Mouse (Mus musculus): ENCODE results near the gene Tsc22d2. TPM values are rescaled to one million over a fixed set of nuclear protein-coding genes. Genes with fewer than 3 reads are reported as not detected.
A peak's percentile ranks its signal among the peaks of the same experiment; 100 is the strongest.

Gene Tsc22d2
- polyA plus RNA-seq, 1 experiment from 2014 or later: 13.6 TPM

GRCm38 (mm10) chr3:58415884-58416725 lies 1.6 kb downstream of the Tsc22d2 start:
- peak overlapping the region; percentile 98 for H3K4me3 ChIP-seq (ENCODE audit: low read depth, low read length)
- DNase-seq (ENCODE audit: low spot score) (peak; percentile 88), ATAC-seq (ENCODE audit: insufficient read depth, low FRiP score, low TSS enrichment) (peak; percentile 75)
- H3K9me3 ChIP-seq (ENCODE audit: control insufficient read depth, low read length): no peaks in the 10 kb centered on the region
- peak overlapping the region; percentile 98 for H3K27ac ChIP-seq (ENCODE audit: low read depth, low read length)
- peak overlapping the region; percentile 93 for H3K9ac ChIP-seq (ENCODE audit: low read length)
- H3K4me1 ChIP-seq (ENCODE audit: control insufficient read depth, insufficient read depth, low read length): peaks cover 8% of the 10 kb centered on the region; the same call in 1 of the 2 replicates
- WGBS: under 1% methylated on average over 81 of the region's 85 CpGs
- H3K36me3 ChIP-seq (ENCODE audit: control insufficient read depth, insufficient read depth, low read length): no peaks in the 10 kb centered on the region
- H3K4me2 ChIP-seq (ENCODE audit: low read depth): peak overlapping the region; percentile 98
- no peaks in the 10 kb centered on the region for H3K27me3 ChIP-seq (ENCODE audit: control insufficient read depth, insufficient read depth, low read length)

- peak overlapping the region; percentile 98 for H3K4me3 ChIP-seq (ENCODE audit: low read depth, low read length)
- H3K27me3 ChIP-seq (ENCODE audit: control insufficient read depth, insufficient read depth, low read length): no peaks in the 10 kb centered on the region
- H3K9me3 ChIP-seq (ENCODE audit: control insufficient read depth, low read length): no peaks in the 10 kb centered on the region
- 1% methylated on average over 38 of the region's 39 CpGs for WGBS
- peak overlapping the region; percentile 93 for H3K9ac ChIP-seq (ENCODE audit: low read length)
- peaks cover 8% of the 10 kb centered on the region; the same call in 1 of the 2 replicates for H3K4me1 ChIP-seq (ENCODE audit: control insufficient read depth, insufficient read depth, low read length)
- peak overlapping the region; percentile 98 for H3K27ac ChIP-seq (ENCODE audit: low read depth, low read length)
- no peaks in the 10 kb centered on the region for H3K36me3 ChIP-seq (ENCODE audit: control insufficient read depth, insufficient read depth, low read length)
- peak; percentile 25 for ATAC-seq (ENCODE audit: insufficient read depth, low FRiP score, low TSS enrichment)
- DNase-seq (ENCODE audit: low spot score): peak; percentile 46
- peak overlapping the region; percentile 98 for H3K4me2 ChIP-seq (ENCODE audit: low read depth)
These were observed 2.4 kb downstream of the Tsc22d2 start for GRCm38 (mm10) chr3:58416726-58417437.

GRCm38 (mm10) chr3:58418724-58419705 lies 4.5 kb downstream of the Tsc22d2 start:
- Histone ChIP-seq H3K9me3 (ENCODE audit: control insufficient read depth, low read length) (no peaks in the 10 kb centered on the region), H3K9ac (ENCODE audit: low read length) (no peak overlapping the region), H3K27me3 (ENCODE audit: control insufficient read depth, insufficient read depth, low read length) (no peaks in the 10 kb centered on the region), H3K36me3 (ENCODE audit: control insufficient read depth, insufficient read depth, low read length) (no peaks in the 10 kb centered on the region), H3K4me1 (ENCODE audit: control insufficient read depth, insufficient read depth, low read length) (peaks cover 8% of the 10 kb centered on the region; the same call in 1 of the 2 replicates), H3K4me3 (ENCODE audit: low read depth, low read length) (peak overlapping the region; percentile 98), H3K27ac (ENCODE audit: low read depth, low read length) (no peak overlapping the region), H3K4me2 (ENCODE audit: low read depth) (peak overlapping the region; percentile 98)
- no peak for DNase-seq (ENCODE audit: low spot score)
- ATAC-seq (ENCODE audit: insufficient read depth, low FRiP score, low TSS enrichment): no peak
- 41% methylated on average over 5 of the region's 5 CpGs for WGBS

- Histone ChIP-seq H3K4me3 (ENCODE audit: low read depth, low read length) (no peak overlapping the region), H3K36me3 (ENCODE audit: control insufficient read depth, insufficient read depth, low read length) (no peaks in the 10 kb centered on the region), H3K4me1 (ENCODE audit: control insufficient read depth, insufficient read depth, low read length) (no peaks in the 10 kb centered on the region), H3K9me3 (ENCODE audit: control insufficient read depth, low read length) (no peaks in the 10 kb centered on the region), H3K27me3 (ENCODE audit: control insufficient read depth, insufficient read depth, low read length) (no peaks in the 10 kb centered on the region), H3K9ac (ENCODE audit: low read length) (no peak overlapping the region), H3K4me2 (ENCODE audit: low read depth) (no peak overlapping the region), H3K27ac (ENCODE audit: low read depth, low read length) (no peak overlapping the region)
- ATAC-seq (ENCODE audit: insufficient read depth, low FRiP score, low TSS enrichment) (no peak), DNase-seq (ENCODE audit: low spot score) (no peak)
- WGBS: 89% methylated on average over 1 of the region's 1 CpGs
These were observed 14.3 kb downstream of the Tsc22d2 start for GRCm38 (mm10) chr3:58428861-58429260.

- 91% methylated on average over 2 of the region's 2 CpGs for WGBS
- H3K9ac ChIP-seq (ENCODE audit: low read length): no peak overlapping the region
- H3K36me3 ChIP-seq (ENCODE audit: control insufficient read depth, insufficient read depth, low read length): no peaks in the 10 kb centered on the region
- DNase-seq (ENCODE audit: low spot score) (no peak), ATAC-seq (ENCODE audit: insufficient read depth, low FRiP score, low TSS enrichment) (no peak)
- no peak overlapping the region for H3K27ac ChIP-seq (ENCODE audit: low read depth, low read length)
- H3K27me3 ChIP-seq (ENCODE audit: control insufficient read depth, insufficient read depth, low read length): no peaks in the 10 kb centered on the region
- H3K9me3 ChIP-seq (ENCODE audit: control insufficient read depth, low read length): no peaks in the 10 kb centered on the region
- no peak overlapping the region for H3K4me2 ChIP-seq (ENCODE audit: low read depth)
- no peaks in the 10 kb centered on the region for H3K4me1 ChIP-seq (ENCODE audit: control insufficient read depth, insufficient read depth, low read length)
- no peak overlapping the region for H3K4me3 ChIP-seq (ENCODE audit: low read depth, low read length)
These were observed 19.9 kb downstream of the Tsc22d2 start for GRCm38 (mm10) chr3:58434414-58434813.

GRCm38 (mm10) chr3:58448230-58448629 lies 33.7 kb downstream of the Tsc22d2 start:
- no peaks in the 10 kb centered on the region for H3K9me3 ChIP-seq (ENCODE audit: control insufficient read depth, low read length)
- H3K4me2 ChIP-seq (ENCODE audit: low read depth): no peak overlapping the region
- no peaks in the 10 kb centered on the region for H3K27me3 ChIP-seq (ENCODE audit: control insufficient read depth, insufficient read depth, low read length)
- H3K4me3 ChIP-seq (ENCODE audit: low read depth, low read length): no peak overlapping the region
- no peak overlapping the region for H3K9ac ChIP-seq (ENCODE audit: low read length)
- DNase-seq (ENCODE audit: low spot score): no peak
- 98% methylated on average over 2 of the region's 2 CpGs for WGBS
- no peak for ATAC-seq (ENCODE audit: insufficient read depth, low FRiP score, low TSS enrichment)
- H3K36me3 ChIP-seq (ENCODE audit: control insufficient read depth, insufficient read depth, low read length): no peaks in the 10 kb centered on the region
- H3K27ac ChIP-seq (ENCODE audit: low read depth, low read length): no peak overlapping the region
- H3K4me1 ChIP-seq (ENCODE audit: control insufficient read depth, insufficient read depth, low read length): no peaks in the 10 kb centered on the region

GRCm38 (mm10) chr3:58449487-58449886 lies 35.0 kb downstream of the Tsc22d2 start:
- H3K27ac ChIP-seq (ENCODE audit: low read depth, low read length): no peak overlapping the region

More at GRCm38 (mm10) chr3:58449487-58449886, 35.0 kb downstream of the Tsc22d2 start:
- ATAC-seq (ENCODE audit: insufficient read depth, low FRiP score, low TSS enrichment) (no peak), DNase-seq (ENCODE audit: low spot score) (no peak)
- 95% methylated on average over 3 of the region's 3 CpGs for WGBS
- Histone ChIP-seq H3K27me3 (ENCODE audit: control insufficient read depth, insufficient read depth, low read length) (no peaks in the 10 kb centered on the region), H3K9me3 (ENCODE audit: control insufficient read depth, low read length) (no peaks in the 10 kb centered on the region), H3K4me1 (ENCODE audit: control insufficient read depth, insufficient read depth, low read length) (no peaks in the 10 kb centered on the region), H3K4me2 (ENCODE audit: low read depth) (no peak overlapping the region), H3K4me3 (ENCODE audit: low read depth, low read length) (no peak overlapping the region), H3K9ac (ENCODE audit: low read length) (no peak overlapping the region), H3K36me3 (ENCODE audit: control insufficient read depth, insufficient read depth, low read length) (no peaks in the 10 kb centered on the region)

All from neural tube, embryonic 11.5 days (tissue).